Mouse (Mus musculus): Measurements from ENCODE around the gene Gata5.

DNA sequence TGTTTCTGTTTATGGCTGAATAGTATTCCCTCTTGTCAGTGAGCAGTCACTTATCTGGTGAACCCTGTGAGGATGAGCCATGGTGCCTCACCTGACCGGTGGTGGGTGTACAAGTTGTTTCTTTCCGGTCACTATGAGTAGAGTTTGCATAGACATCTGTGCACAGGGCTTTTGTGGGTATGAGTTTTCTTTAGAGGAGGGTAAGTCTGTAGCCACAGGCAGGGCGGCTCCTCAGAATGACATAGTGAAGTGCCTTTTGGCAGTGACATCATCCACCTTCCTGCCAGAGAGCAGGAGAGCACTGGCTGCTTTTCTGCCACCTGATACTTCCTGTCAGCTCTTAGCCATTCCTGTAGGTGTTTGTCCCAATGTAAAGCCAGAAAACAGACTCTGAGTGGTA lies 29.0 kb downstream of the Gata5 start:
- TF ChIP-seq CTCF (IDR thresholded peaks at IDR 0.05; ENCODE audit: borderline replicate concordance, insufficient read depth, low read depth, low read length): no peak
- no peak for TF ChIP-seq POLR2A (IDR thresholded peaks at IDR 0.05; ENCODE audit: borderline replicate concordance, insufficient read depth, low read length)
